Mouse (Mus musculus): ENCODE measurements around the gene Decr2. TPM values are rescaled to one million over a fixed set of nuclear protein-coding genes. Genes with fewer than 3 reads are reported as not detected.

Gene Decr2
- polyA plus RNA-seq (2017; shearing (Covaris generic)), result 30.0 TPM

DNA sequence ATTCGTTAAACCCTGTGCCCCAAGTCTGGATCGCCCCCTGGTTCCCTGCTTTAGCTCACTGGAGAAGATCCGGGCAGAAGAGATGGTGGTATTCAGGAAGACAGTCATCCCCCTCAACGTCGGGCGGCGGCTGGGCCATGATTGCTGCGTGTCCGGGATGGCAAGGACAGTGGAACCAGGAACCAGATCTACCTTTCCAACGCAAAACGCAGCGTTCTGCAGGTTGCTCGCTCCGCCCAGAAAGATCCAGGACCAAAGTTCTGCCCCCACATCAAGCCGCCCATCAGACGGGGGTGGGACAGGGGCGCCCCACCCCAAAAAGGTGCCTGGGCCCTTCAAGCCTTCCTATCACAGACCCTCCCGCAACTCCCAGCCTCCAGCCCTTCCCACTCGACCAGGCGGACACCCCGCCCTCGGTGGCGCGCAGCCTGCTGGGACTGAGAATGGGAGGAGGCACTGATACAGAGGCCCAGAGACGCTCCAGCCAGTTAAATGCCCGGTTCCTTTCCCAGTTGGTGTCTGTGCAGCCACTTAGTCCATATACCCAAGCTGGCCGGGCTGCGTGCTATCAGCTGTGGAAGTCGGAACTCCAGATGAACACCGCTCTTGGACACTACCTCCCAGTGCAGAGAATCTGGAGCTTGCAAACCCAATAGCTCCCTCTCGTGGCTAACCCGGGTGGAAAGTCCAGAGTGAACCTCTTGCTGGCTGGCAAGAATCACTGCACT is at the start of gene Decr2:
Gene Decr2 (minus strand): TSS at position 433 of the 728 bp plus-strand sequence.

DNA sequence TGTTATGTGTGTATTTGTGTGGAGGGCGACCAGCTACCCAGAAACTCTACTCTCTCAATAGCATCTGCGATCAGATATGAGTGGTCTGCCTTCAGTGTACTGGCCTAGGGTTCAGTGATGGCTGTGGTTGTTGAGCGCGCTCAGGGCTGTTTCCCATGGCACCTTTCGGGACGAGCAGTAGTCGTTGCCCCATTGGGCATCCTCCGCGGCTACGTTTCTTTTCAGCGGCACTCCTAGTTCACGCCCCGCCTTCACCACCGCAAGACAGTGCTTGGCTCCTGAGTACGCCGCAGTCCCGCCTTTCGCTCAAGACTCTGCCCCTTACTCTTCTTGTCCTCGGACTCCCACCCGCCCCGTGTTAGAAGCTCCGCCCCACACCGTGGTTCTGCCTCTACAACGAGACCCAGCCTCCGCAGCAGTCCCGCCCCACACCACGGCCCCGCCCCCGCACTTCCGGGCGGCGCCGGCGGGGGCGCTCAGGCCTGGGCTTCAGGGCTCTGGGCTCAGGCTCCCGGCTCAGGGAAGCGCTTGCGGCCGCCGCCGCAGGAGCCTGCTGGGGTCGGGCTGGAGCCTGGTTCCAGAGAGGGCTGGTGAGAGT is 48.2 kb upstream of the Decr2 start, which contains the start of gene Axin1:
Gene Axin1 (plus strand): TSS at position 450 of the 598 bp plus-strand sequence.

DNA sequence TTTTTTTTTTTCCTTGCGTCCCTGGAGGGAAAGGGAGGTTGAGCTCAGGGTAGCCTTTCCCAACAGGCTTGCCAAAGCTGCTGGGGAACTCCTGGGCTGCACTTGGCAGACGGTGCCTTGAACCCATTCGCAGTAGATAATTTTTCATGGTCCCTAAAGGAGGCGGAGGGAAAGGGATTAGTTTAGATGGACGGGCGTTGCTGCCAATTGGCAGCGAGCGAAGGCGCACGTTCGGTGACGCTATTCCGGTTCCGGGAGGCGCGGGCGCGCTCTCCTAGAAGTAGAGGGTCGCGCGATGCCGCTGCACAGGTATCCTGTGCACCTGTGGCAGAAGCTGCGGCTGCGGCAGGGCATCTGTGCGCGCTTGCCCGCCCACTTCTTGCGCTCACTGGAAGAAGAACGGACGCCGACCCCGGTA is 33.1 kb upstream of the Decr2 start, which contains the start of gene Mrpl28:
Gene Mrpl28 (plus strand): TSS at position 234 of the 418 bp plus-strand sequence.

DNA sequence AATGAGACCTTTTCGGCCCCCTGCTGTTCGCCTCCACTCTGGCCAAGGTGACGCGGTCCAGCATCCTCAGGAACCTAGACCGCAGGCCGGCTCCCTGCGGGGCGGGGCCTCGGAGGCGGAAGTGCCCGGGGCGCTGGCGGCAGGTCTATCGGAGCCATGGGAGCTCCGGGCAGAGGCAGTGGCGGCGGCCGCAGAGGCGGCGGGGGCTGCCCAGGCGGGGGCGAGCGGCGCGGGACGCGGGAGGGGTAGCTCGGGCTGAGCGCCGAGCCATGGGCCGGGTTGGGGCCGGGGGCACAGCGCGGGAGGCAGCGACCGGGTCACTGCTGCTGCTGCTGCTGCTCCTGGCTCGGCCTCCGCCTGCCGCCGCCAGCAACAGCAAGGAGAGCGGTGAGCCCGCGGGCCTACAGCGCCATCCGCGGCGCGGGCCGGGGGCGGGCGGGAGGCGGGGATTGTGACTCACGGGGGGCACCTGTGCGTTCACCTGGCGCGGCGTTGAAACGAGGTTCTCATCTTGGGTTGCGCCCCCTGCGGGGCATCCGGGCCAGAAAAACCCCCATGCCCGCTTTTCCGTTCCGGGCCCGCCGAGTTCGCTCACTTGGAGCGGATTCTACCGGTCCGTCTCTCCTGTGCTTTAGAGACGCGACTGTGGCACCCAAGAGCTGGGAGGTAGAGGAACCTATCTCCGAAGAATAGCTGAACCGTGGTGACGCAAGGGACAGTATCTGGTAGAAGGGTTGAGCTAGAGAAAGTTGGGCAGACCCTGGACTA is 23.2 kb upstream of the Decr2 start, which contains the start of gene Tmem8:
Gene Tmem8 (plus strand): TSS at position 119 of the 768 bp plus-strand sequence.

DNA sequence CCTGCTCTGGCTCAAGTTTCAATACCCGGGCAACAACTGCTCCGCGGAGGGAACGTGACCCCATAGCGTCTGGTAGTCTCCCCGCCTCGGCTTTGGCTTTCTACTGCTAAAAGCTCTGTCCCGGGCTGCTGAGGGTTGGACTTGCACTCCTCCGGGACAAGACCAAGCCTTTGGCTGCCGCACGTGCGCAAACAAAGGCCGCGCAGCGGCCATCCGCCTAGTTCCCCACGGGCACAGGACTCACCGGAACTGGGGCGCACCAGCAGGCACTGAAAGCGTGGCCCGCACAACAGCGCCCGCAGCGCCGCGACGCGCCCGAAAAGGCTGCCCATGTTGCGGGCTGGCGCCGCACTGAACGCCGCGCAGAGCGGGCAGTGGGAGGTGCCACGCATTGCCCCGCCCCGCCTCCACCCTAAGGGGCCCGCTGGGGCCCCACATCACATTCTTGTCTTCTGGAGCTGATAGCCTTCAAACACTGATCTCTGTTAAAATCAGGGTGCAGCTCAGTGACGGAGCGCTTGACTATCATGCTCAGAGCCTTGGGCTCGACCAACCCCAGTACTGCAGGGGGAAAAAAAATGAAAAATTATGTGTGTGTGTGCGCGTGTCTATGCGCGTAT is 5.1 kb upstream of the Decr2 start, which contains the start of gene Nme4:
Gene Nme4 (minus strand): TSS at position 482 of the 620 bp plus-strand sequence.

DNA sequence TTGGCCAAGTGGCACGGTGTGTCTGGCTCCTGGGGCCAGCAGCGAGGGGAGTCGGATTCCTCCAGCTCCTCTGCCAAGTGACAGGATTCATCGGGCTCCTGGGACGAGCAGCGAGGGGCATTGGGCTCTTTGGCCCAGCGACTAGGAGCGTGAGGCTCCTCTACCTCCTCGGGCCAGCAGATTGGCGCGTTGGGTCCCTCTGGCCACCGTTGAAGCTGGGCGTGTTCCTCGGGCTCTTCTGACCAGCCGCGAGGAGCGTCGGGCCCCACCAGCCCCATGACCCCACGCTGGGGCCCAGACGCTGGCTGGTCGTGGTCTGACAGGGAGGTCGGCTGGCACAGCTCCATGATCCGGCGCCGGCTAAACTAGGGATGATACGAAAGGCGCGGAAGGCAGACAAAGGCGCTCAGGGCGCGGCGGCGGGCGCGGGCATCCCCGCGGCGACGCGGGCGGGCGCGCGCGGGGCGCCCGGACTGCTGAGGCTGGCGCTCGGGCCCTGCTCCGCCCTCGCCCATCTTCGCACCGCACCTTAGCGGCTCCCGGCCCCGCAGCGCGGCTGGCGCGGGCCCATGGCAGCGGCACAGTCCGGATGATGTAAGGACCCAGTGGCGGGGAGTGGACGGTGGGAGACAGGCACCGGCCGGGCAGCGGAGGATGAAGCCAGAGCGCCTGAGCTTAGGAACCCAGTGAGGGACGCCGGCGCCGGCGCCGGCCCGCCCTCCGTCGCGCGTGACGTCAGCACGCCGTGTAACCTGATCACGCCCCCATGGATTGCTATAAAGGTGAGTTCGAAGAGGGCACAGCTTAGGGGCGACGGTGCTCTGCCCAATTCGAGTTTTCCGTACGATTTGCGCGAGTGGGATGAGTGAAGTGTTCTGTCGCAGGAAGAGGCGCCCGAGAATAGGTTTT is 21.1 kb downstream of the Decr2 start, which contains the start of gene Rab11fip3:
Gene Rab11fip3 (minus strand): TSS at position 725 of the 909 bp plus-strand sequence.

Other genes starting within 250 kb of the Decr2 start
- gene Gm20683, start 248.6 kb downstream of the Decr2 start, polyA plus RNA-seq (2017; shearing (Covaris generic)), result 2.6 TPM
- gene Rhot2, start 245.5 kb downstream of the Decr2 start, polyA plus RNA-seq (2017; shearing (Covaris generic)), result 41.0 TPM
- gene Wdr90, start 228.8 kb downstream of the Decr2 start, polyA plus RNA-seq (2017; shearing (Covaris generic)), result 8.8 TPM
- gene Mcrip2, start 221.6 kb downstream of the Decr2 start, polyA plus RNA-seq (2017; shearing (Covaris generic)), result 5.2 TPM
- gene Mettl26, start 215.3 kb downstream of the Decr2 start, polyA plus RNA-seq (2017; shearing (Covaris generic)), result 82.8 TPM
- 1.3 TPM for gene Wfikkn1, start 209.5 kb downstream of the Decr2 start, polyA plus RNA-seq (2017; shearing (Covaris generic))
- gene Rab40c, start 170.6 kb downstream of the Decr2 start, polyA plus RNA-seq (2017; shearing (Covaris generic)), result 31.6 TPM
- 55.2 TPM for gene Pigq, start 145.4 kb downstream of the Decr2 start, polyA plus RNA-seq (2017; shearing (Covaris generic))
- gene Nhlrc4, start 145.4 kb downstream of the Decr2 start, polyA plus RNA-seq (2017; shearing (Covaris generic)), result not detected
- not detected for gene A930017K11Rik, start 137.8 kb downstream of the Decr2 start, polyA plus RNA-seq (2017; shearing (Covaris generic))
- 30.1 TPM for gene Capn15, start 104.5 kb downstream of the Decr2 start, polyA plus RNA-seq (2017; shearing (Covaris generic))
- 13.5 TPM for gene Rab11fip3, start 20.8 kb downstream of the Decr2 start, polyA plus RNA-seq (2017; shearing (Covaris generic))
- gene Nme4, start 5.3 kb upstream of the Decr2 start, polyA plus RNA-seq (2017; shearing (Covaris generic)), result 3.3 TPM
- gene Tmem8, start 23.0 kb upstream of the Decr2 start, polyA plus RNA-seq (2017; shearing (Covaris generic)), result 27.9 TPM
- gene Mrpl28, start 33.2 kb upstream of the Decr2 start, polyA plus RNA-seq (2017; shearing (Covaris generic)), result 76.8 TPM
- 100 TPM for gene Axin1, start 48.4 kb upstream of the Decr2 start, polyA plus RNA-seq (2017; shearing (Covaris generic))
- gene Pdia2, start 108.8 kb upstream of the Decr2 start, polyA plus RNA-seq (2017; shearing (Covaris generic)), result 0.25 TPM
- 13.5 TPM for gene Rgs11, start 112.6 kb upstream of the Decr2 start, polyA plus RNA-seq (2017; shearing (Covaris generic))
- 0.51 TPM for gene Arhgdig, start 117.4 kb upstream of the Decr2 start, polyA plus RNA-seq (2017; shearing (Covaris generic))
- 19.5 TPM for gene Fam234a, start 153.9 kb upstream of the Decr2 start, polyA plus RNA-seq (2017; shearing (Covaris generic))
- gene Luc7l, start 162.6 kb upstream of the Decr2 start, polyA plus RNA-seq (2017; shearing (Covaris generic)), result 102 TPM

All from CD4-positive, CD25-positive, alpha-beta regulatory T cell (primary cell).